Mouse (Mus musculus) thymus, adult 2 months (tissue): Measurements from ENCODE around the gene Lcmt1.

Experiments used
- CTCF ChIP-seq: fragments of 200-500 bp; IDR thresholded peaks from 2 replicates; pipeline ENCODE4 v1.5.1; 2012; ENCODE audit warnings: mild to moderate bottlenecking, control low read depth, low read length, moderate library complexity, borderline replicate concordance; ENCODE audit not compliant: control insufficient read depth, poor library complexity, insufficient read depth; ENCODE audit errors: extremely low read depth
- POLR2A ChIP-seq: fragments of 200-500 bp; IDR thresholded peaks from 2 replicates; pipeline ENCODE4 v1.6.1; 2012; ENCODE audit warnings: mild to moderate bottlenecking, low read length, control low read depth, moderate library complexity; ENCODE audit not compliant: control insufficient read depth, poor library complexity, insufficient read depth; ENCODE audit errors: extremely low read depth

GRCm38 (mm10) chr7:123353081-123353480 lies 16.5 kb upstream of the Lcmt1 start:
- TF ChIP-seq CTCF = no peak
- no peak for TF ChIP-seq POLR2A
